Mouse (Mus musculus) adrenal gland, adult 2 months (tissue): ENCODE data around the gene Akap2. TPM values are rescaled to one million over a fixed set of nuclear protein-coding genes. Genes with fewer than 3 reads are reported as not detected.

Experiments used
- DNase-seq: peaks from one replicate; pipeline ENCODE4 v3.0.0; 2021
- polyA plus RNA-seq: library from polyadenylated mRNA; depleted of rRNA; stranded (reverse); fragments of >200 nt; gene quantifications from 2 replicates; pipeline ENCODE4 v1.2.3, GENCODE M21; 2012
- total RNA-seq, 2 experiments: library from RNA; stranded (reverse); gene quantifications; 2 replicates each; pipeline ENCODE4 v1.2.3; 2021

The Akap2 gene
- total and polyA plus RNA-seq, 3 experiments: 60.7 to 186 (median 99.1) TPM

- DNase-seq: no peak
Observed at GRCm38 (mm10) chr4:57797548-57798285, 80.3 kb downstream of the Akap2 start.

GRCm38 (mm10) chr4:57798286-57799018, 81.0 kb downstream of the Akap2 start:
- DNase-seq: peak; percentile 91

GRCm38 (mm10) chr4:57799297-57799696, 81.8 kb downstream of the Akap2 start:
- no peak for DNase-seq

GRCm38 (mm10) chr4:57801239-57801638, 83.8 kb downstream of the Akap2 start:
- DNase-seq: no peak

- DNase-seq: no peak
Observed at GRCm38 (mm10) chr4:57801986-57802385, 84.5 kb downstream of the Akap2 start.

GRCm38 (mm10) chr4:57802411-57802810, 85.0 kb downstream of the Akap2 start:
- peak; percentile 47 for DNase-seq

GRCm38 (mm10) chr4:57804902-57805301, 87.4 kb downstream of the Akap2 start:
- DNase-seq: peak; percentile 81

- no peak for DNase-seq
Observed at GRCm38 (mm10) chr4:57809449-57809848, 92.0 kb downstream of the Akap2 start.

GRCm38 (mm10) chr4:57812075-57812474, 94.6 kb downstream of the Akap2 start:
- DNase-seq: no peak

- DNase-seq: peak; percentile 41
Observed at GRCm38 (mm10) chr4:57812916-57813575, 95.6 kb downstream of the Akap2 start.

- no peak for DNase-seq
Observed at GRCm38 (mm10) chr4:57813576-57813945, 96.1 kb downstream of the Akap2 start.

- DNase-seq: no peak
Observed at GRCm38 (mm10) chr4:57815355-57815754, 97.9 kb downstream of the Akap2 start.

- no peak for DNase-seq
Observed at GRCm38 (mm10) chr4:57816146-57816545, 98.7 kb downstream of the Akap2 start.

GRCm38 (mm10) chr4:57820839-57821374, 103.5 kb downstream of the Akap2 start:
- no peak for DNase-seq

GRCm38 (mm10) chr4:57821556-57822356, 104.3 kb downstream of the Akap2 start:
- no peak for DNase-seq

- no peak for DNase-seq
Observed at GRCm38 (mm10) chr4:57822641-57823040, 105.2 kb downstream of the Akap2 start.

GRCm38 (mm10) chr4:57824626-57825240, 107.3 kb downstream of the Akap2 start:
- DNase-seq: no peak

- DNase-seq: no peak
Observed at GRCm38 (mm10) chr4:57826272-57826671, 108.8 kb downstream of the Akap2 start.

- no peak for DNase-seq
Observed at GRCm38 (mm10) chr4:57829131-57829530, 111.7 kb downstream of the Akap2 start.

- DNase-seq: no peak
Observed at GRCm38 (mm10) chr4:57829740-57830139, 112.3 kb downstream of the Akap2 start.

GRCm38 (mm10) chr4:57832318-57832717, 114.9 kb downstream of the Akap2 start:
- no peak for DNase-seq
